Mouse (Mus musculus): ENCODE measurements around the gene Olfr1023. TPM values are rescaled to one million over a fixed set of nuclear protein-coding genes. Genes with fewer than 3 reads are reported as not detected.

Gene Olfr1023
- polyA plus RNA-seq (2012; ENCODE audit: insufficient read depth, low replicate concordance): not detected in 2 replicates

DNA sequence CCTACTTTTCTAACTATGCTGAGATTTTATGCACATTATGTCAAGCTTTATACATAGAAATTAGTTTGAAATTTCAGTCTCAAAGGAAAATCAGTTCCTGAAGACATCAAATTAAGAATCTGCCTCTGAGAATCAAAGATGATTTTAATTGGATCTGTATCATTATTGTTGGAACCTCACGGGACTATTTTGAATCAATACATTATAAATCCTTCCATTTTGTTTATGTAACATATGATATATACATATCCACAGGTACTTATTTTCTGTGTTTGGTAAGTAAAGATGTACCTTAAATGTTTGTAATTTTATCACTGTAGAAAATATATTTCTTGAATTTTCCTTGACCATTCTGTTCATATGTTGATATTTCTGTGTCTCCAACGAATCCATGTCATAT is at the start of gene Olfr1023:
Gene Olfr1023, plus strand, starts transcription at position 301 of the 400 bp plus-strand sequence.
- no peaks in the 10 kb centered on the region for H3K9me3 ChIP-seq
- TF ChIP-seq GATA1 (IDR thresholded peaks at IDR 0.05; ENCODE audit: borderline replicate concordance, low read length) (no peak), FLI1 (IDR thresholded peaks at IDR 0.05; ENCODE audit: low read length) (no peak)
- H3K36me3 ChIP-seq (replicated peaks; ENCODE audit: low read length): no peaks in the 10 kb centered on the region
- H3K4me1 ChIP-seq: no peaks in the 10 kb centered on the region
- H3K4me3 ChIP-seq (replicated peaks): no peak within 1 kb of the TSS
- H3K27me3 ChIP-seq (replicated peaks): no peaks in the 10 kb centered on the region

DNA sequence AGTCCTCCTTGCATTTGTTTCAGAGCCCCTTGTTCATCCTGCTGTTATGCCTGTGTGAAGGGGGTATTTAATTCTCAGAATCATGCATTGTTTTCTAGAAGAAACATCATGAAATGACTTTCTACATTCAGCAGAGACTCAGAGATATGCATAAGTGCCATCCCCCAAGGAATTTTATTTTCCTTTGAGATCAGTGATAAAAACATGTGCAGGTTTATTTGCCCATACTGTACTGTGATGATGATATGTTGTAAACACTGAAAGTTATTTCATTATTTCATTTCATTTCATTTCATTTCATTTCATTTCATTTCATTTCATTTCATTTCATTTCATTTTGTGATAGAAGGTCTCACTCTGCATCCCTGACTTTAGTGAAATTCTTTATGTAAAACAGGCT is 40.1 kb upstream of the Olfr1023 start, which contains the start of gene Olfr1019:
Gene Olfr1019, minus strand, starts transcription at position 101 of the 400 bp plus-strand sequence.
- TF ChIP-seq FLI1 (IDR thresholded peaks at IDR 0.05; ENCODE audit: low read length): no peak
- no peak for TF ChIP-seq GATA1 (IDR thresholded peaks at IDR 0.05; ENCODE audit: borderline replicate concordance, low read length)
- no peak within 1 kb of the TSS for H3K4me3 ChIP-seq (replicated peaks)
- no peaks in the 10 kb centered on the region for H3K27me3 ChIP-seq (replicated peaks)
- no peaks in the 10 kb centered on the region for H3K4me1 ChIP-seq
- no peaks in the 10 kb centered on the region for H3K9me3 ChIP-seq
- no peaks in the 10 kb centered on the region for H3K36me3 ChIP-seq (replicated peaks; ENCODE audit: low read length)

DNA sequence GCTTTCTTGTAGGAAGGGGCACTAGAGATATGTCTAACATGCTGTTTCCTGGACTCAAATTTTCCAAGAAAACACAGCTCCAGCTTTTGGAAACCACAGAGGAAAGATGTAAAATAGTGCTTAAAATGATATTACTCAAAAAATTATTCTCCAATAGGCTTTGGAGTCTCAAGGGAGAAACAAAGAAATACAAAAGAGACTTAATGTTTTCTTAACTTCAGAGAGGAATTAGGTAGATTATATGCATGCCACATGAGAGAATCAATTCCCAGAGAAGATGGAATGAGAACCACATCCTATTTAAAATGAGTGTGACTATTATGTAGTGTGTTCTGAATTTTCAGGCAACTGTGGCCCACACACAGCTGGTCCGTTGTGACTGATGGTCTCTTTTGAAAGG is 38.7 kb upstream of the Olfr1023 start, which contains the start of gene Olfr1020:
Gene Olfr1020, plus strand, starts transcription at position 301 of the 400 bp plus-strand sequence.
- H3K4me1 ChIP-seq: no peaks in the 10 kb centered on the region
- no peaks in the 10 kb centered on the region for H3K27me3 ChIP-seq (replicated peaks)
- no peak for TF ChIP-seq GATA1 (IDR thresholded peaks at IDR 0.05; ENCODE audit: borderline replicate concordance, low read length)
- no peak for TF ChIP-seq FLI1 (IDR thresholded peaks at IDR 0.05; ENCODE audit: low read length)
- no peaks in the 10 kb centered on the region for H3K36me3 ChIP-seq (replicated peaks; ENCODE audit: low read length)
- H3K4me3 ChIP-seq (replicated peaks): no peak within 1 kb of the TSS
- no peaks in the 10 kb centered on the region for H3K9me3 ChIP-seq

DNA sequence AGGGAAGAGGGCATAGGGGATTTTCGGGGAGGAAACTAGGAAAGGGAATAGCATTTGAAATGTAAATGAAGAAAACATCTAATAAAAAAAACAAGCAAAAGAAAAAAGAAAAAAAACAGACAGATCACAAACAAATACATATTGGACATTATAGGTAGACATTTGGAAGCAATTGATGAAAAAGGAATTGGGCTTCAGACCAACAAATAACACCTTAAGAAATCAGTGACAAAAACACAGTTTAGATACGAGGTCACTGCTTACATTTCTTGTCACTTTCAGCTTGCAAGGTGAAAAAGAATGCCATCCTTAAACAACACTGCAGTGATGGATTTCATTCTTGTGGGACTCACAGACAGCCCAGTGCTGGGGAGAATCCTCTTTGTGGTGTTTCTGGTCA is 17.1 kb upstream of the Olfr1023 start, which contains the start of gene Olfr1022:
Gene Olfr1022, plus strand, starts transcription at position 301 of the 400 bp plus-strand sequence.
- no peaks in the 10 kb centered on the region for H3K4me1 ChIP-seq
- no peaks in the 10 kb centered on the region for H3K9me3 ChIP-seq
- TF ChIP-seq FLI1 (IDR thresholded peaks at IDR 0.05; ENCODE audit: low read length) (no peak), GATA1 (IDR thresholded peaks at IDR 0.05; ENCODE audit: borderline replicate concordance, low read length) (no peak)
- H3K36me3 ChIP-seq (replicated peaks; ENCODE audit: low read length): no peaks in the 10 kb centered on the region
- H3K27me3 ChIP-seq (replicated peaks): no peaks in the 10 kb centered on the region
- no peak within 1 kb of the TSS for H3K4me3 ChIP-seq (replicated peaks)

DNA sequence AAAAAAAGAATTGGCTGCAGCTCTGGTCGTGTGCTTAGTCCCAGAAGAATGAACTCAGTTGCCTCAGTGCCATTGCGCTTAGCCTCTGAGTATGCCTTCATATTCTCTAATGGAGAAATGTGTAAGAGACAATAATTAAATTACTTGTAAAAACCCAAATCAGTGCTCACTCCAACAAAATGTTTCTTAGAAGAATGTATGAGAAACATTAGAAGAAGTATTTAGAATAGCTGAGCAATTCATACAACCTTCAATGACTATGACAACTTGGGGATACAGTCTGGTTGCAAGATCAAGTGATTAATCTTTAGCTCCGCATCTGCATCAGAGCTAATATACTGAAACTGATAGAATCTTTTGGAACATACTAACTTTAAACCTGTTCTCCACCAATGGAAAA is 19.5 kb downstream of the Olfr1023 start, which contains the start of gene Olfr1024:
Gene Olfr1024, minus strand, starts transcription at position 101 of the 400 bp plus-strand sequence.
- Histone ChIP-seq H3K36me3 (replicated peaks; ENCODE audit: low read length) (no peaks in the 10 kb centered on the region), H3K4me1 (no peaks in the 10 kb centered on the region), H3K27me3 (replicated peaks) (no peaks in the 10 kb centered on the region), H3K4me3 (replicated peaks) (no peak within 1 kb of the TSS), H3K9me3 (no peaks in the 10 kb centered on the region)
- no peak for TF ChIP-seq GATA1 (IDR thresholded peaks at IDR 0.05; ENCODE audit: borderline replicate concordance, low read length)
- no peak for TF ChIP-seq FLI1 (IDR thresholded peaks at IDR 0.05; ENCODE audit: low read length)

DNA sequence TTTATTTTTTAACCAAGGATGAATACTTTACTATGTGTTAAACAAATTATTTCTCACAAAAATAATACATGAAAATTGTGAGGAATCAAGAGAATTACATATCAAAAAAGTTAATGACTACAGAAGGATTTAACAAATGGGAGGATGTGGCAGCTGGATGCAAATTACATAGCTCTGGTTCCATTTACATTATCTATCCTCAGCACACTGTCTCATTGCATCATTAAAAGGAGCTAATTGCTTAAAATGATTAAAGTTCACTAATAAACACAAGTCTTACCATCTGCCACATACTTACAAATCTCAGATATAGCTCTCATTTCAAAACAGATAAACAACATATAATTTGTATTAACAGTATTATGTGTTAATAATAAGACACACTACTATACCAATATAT is 27.8 kb downstream of the Olfr1023 start:
- Histone ChIP-seq H3K36me3 (replicated peaks; ENCODE audit: low read length) (no peaks in the 10 kb centered on the region), H3K4me1 (no peaks in the 10 kb centered on the region), H3K27me3 (replicated peaks) (no peaks in the 10 kb centered on the region), H3K4me3 (replicated peaks) (no peak overlapping the region), H3K9me3 (no peaks in the 10 kb centered on the region)
- TF ChIP-seq GATA1 (IDR thresholded peaks at IDR 0.05; ENCODE audit: borderline replicate concordance, low read length): no peak
- TF ChIP-seq FLI1 (IDR thresholded peaks at IDR 0.05; ENCODE audit: low read length): no peak

DNA sequence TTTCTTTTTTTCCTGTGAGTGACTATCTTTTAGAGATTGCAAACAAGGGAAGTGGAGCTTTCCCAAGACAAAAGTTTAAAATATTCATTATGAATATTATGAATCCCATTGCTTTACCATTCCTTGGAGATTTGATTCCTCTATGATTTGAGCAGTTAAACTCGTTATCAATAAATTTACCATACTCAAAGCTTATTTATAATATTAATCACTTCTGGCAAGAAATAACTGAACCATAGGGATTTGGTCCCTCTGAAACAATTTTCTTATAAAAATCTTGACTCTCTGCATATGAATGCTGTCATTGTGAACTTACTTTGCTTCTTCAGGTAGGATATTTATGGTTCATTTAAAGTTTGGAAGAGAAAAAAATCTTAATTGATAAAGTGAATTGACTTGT is 29.5 kb downstream of the Olfr1023 start, which contains the start of gene Olfr1025-ps1:
Gene Olfr1025-ps1, plus strand, starts transcription at position 301 of the 400 bp plus-strand sequence.
- H3K4me3 ChIP-seq (replicated peaks): no peak within 1 kb of the TSS
- H3K36me3 ChIP-seq (replicated peaks; ENCODE audit: low read length): no peaks in the 10 kb centered on the region
- no peaks in the 10 kb centered on the region for H3K4me1 ChIP-seq
- TF ChIP-seq GATA1 (IDR thresholded peaks at IDR 0.05; ENCODE audit: borderline replicate concordance, low read length): no peak
- no peaks in the 10 kb centered on the region for H3K9me3 ChIP-seq
- H3K27me3 ChIP-seq (replicated peaks): no peaks in the 10 kb centered on the region

DNA sequence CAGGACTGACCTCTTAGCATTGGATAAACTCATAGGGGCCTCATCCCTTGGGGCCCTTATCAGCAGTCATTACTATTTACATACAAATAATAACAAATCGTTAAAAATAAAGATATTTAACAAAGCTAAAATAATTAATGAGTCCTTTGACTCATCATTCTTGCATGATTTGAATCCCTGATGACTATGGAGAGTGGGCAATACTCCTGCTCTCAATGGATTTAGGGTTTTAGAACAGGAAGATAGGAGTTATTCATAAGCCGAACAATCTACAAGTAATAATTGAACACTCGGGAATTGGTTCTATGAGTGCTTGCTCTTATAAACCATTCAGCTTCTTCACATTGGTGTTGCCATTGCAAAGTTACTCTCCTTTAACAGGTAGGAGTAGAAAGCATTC is 35.8 kb downstream of the Olfr1023 start, which contains the start of gene Olfr1026:
Gene Olfr1026, plus strand, starts transcription at position 301 of the 400 bp plus-strand sequence.
- Histone ChIP-seq H3K4me3 (replicated peaks) (no peak within 1 kb of the TSS), H3K36me3 (replicated peaks; ENCODE audit: low read length) (no peaks in the 10 kb centered on the region), H3K9me3 (no peaks in the 10 kb centered on the region), H3K4me1 (no peaks in the 10 kb centered on the region), H3K27me3 (replicated peaks) (no peaks in the 10 kb centered on the region)
- no peak for TF ChIP-seq FLI1 (IDR thresholded peaks at IDR 0.05; ENCODE audit: low read length)
- TF ChIP-seq GATA1 (IDR thresholded peaks at IDR 0.05; ENCODE audit: borderline replicate concordance, low read length): no peak

Other genes with a start within 250 kb of the Olfr1023 start
- not detected in 2 replicates for gene Olfr1002, start 234.9 kb upstream of the Olfr1023 start, polyA plus RNA-seq (2012; ENCODE audit: insufficient read depth, low replicate concordance)
- not detected in 2 replicates for gene Olfr154, start 221.2 kb upstream of the Olfr1023 start, polyA plus RNA-seq (2012; ENCODE audit: insufficient read depth, low replicate concordance)
- gene Olfr1006, start 206.9 kb upstream of the Olfr1023 start, polyA plus RNA-seq (2012; ENCODE audit: insufficient read depth, low replicate concordance): not detected in 2 replicates
- gene Olfr1008, start 196.2 kb upstream of the Olfr1023 start, polyA plus RNA-seq (2012; ENCODE audit: insufficient read depth, low replicate concordance): not detected in 2 replicates
- gene Olfr1009, start 170.2 kb upstream of the Olfr1023 start, polyA plus RNA-seq (2012; ENCODE audit: insufficient read depth, low replicate concordance): not detected in 2 replicates
- gene Olfr1012, start 122.9 kb upstream of the Olfr1023 start, polyA plus RNA-seq (2012; ENCODE audit: insufficient read depth, low replicate concordance): not detected in 2 replicates
- 0.03 TPM in 1 of 2 replicates, not detected in the other for gene Olfr1013, start 118.5 kb upstream of the Olfr1023 start, polyA plus RNA-seq (2012; ENCODE audit: insufficient read depth, low replicate concordance)
- gene Olfr1014, start 112.9 kb upstream of the Olfr1023 start, polyA plus RNA-seq (2012; ENCODE audit: insufficient read depth, low replicate concordance): not detected in 2 replicates
- not detected in 2 replicates for gene Olfr1015, start 103.6 kb upstream of the Olfr1023 start, polyA plus RNA-seq (2012; ENCODE audit: insufficient read depth, low replicate concordance)
- not detected in 2 replicates for gene Olfr1016, start 83.1 kb upstream of the Olfr1023 start, polyA plus RNA-seq (2012; ENCODE audit: insufficient read depth, low replicate concordance)
- not detected in 2 replicates for gene Olfr1018, start 67.2 kb upstream of the Olfr1023 start, polyA plus RNA-seq (2012; ENCODE audit: insufficient read depth, low replicate concordance)
- gene Olfr1019, start 40.2 kb upstream of the Olfr1023 start, polyA plus RNA-seq (2012; ENCODE audit: insufficient read depth, low replicate concordance): not detected in 2 replicates
- gene Olfr1020, start 38.6 kb upstream of the Olfr1023 start, polyA plus RNA-seq (2012; ENCODE audit: insufficient read depth, low replicate concordance): not detected in 2 replicates
- not detected in 2 replicates for gene Olfr1022, start 17.0 kb upstream of the Olfr1023 start, polyA plus RNA-seq (2012; ENCODE audit: insufficient read depth, low replicate concordance)
- gene Olfr1024, start 19.4 kb downstream of the Olfr1023 start, polyA plus RNA-seq (2012; ENCODE audit: insufficient read depth, low replicate concordance): not detected in 2 replicates
- gene Olfr1025-ps1, start 29.6 kb downstream of the Olfr1023 start, polyA plus RNA-seq (2012; ENCODE audit: insufficient read depth, low replicate concordance): not detected in 2 replicates
- not detected in 2 replicates for gene Olfr1026, start 35.9 kb downstream of the Olfr1023 start, polyA plus RNA-seq (2012; ENCODE audit: insufficient read depth, low replicate concordance)
- gene Olfr1028, start 64.8 kb downstream of the Olfr1023 start, polyA plus RNA-seq (2012; ENCODE audit: insufficient read depth, low replicate concordance): not detected in 2 replicates
- gene Olfr1029, start 88.3 kb downstream of the Olfr1023 start, polyA plus RNA-seq (2012; ENCODE audit: insufficient read depth, low replicate concordance): not detected in 2 replicates
- not detected in 2 replicates for gene Olfr1030, start 93.6 kb downstream of the Olfr1023 start, polyA plus RNA-seq (2012; ENCODE audit: insufficient read depth, low replicate concordance)
- gene Olfr1031, start 104.7 kb downstream of the Olfr1023 start, polyA plus RNA-seq (2012; ENCODE audit: insufficient read depth, low replicate concordance): not detected in 2 replicates
- gene Olfr1032, start 119.9 kb downstream of the Olfr1023 start, polyA plus RNA-seq (2012; ENCODE audit: insufficient read depth, low replicate concordance): not detected in 2 replicates
- gene Olfr1033, start 135.0 kb downstream of the Olfr1023 start, polyA plus RNA-seq (2012; ENCODE audit: insufficient read depth, low replicate concordance): not detected in 2 replicates
- not detected in 2 replicates for gene Olfr1034, start 160.2 kb downstream of the Olfr1023 start, polyA plus RNA-seq (2012; ENCODE audit: insufficient read depth, low replicate concordance)
- gene Olfr1036, start 188.4 kb downstream of the Olfr1023 start, polyA plus RNA-seq (2012; ENCODE audit: insufficient read depth, low replicate concordance): not detected in 2 replicates
- gene Olfr1037, start 201.7 kb downstream of the Olfr1023 start, polyA plus RNA-seq (2012; ENCODE audit: insufficient read depth, low replicate concordance): not detected in 2 replicates